Mouse (Mus musculus): ENCODE measurements around the gene Hck. TPM values are rescaled to one million over a fixed set of nuclear protein-coding genes. Genes with fewer than 3 reads are reported as not detected.

Gene Hck
- total RNA-seq, 2 experiments from 2014 or later = 2.3 to 3.3 TPM

DNA sequence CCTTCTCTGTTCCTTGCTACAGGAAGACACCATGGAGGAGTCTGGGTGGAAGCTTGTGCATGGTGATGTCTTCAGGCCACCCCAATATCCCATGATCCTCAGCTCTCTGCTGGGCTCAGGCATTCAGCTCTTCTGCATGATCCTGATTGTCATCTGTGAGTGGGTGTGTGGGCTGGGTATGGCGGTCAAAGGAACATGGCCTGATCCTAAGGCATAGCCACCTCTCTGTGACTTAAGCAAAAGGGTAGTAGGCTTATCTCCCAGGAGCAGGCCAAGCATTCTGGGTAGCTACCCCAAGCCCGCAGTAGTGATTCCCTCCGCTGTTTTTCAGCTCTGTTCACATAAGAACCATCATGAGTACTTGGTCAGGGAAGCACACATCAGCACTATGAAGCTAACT is 86.0 kb downstream of the Hck start:
- no peak for DNase-seq (ENCODE audit: low spot score in 2 of 2)

DNA sequence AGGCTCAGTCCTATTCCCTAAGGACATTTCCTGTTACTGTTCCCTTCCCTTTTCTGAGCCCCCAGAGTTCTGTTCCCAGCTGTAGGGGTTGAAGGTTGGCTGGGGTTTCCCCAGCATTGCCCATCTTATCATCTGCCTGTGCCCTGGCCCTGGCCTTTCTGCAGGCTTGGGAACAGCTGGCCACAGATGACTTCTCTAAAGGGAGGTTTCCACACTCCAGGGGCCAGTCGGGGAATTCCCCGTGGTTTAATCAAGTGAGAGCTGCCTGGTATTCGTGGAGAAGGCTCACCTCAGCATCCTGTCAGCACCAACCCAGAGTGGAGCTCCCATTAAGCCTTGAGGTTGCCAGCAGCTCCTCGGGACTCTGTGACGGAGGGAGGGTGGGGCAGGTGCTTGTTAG is 90.2 kb downstream of the Hck start:
- no peak for DNase-seq (ENCODE audit: low spot score in 2 of 2)

DNA sequence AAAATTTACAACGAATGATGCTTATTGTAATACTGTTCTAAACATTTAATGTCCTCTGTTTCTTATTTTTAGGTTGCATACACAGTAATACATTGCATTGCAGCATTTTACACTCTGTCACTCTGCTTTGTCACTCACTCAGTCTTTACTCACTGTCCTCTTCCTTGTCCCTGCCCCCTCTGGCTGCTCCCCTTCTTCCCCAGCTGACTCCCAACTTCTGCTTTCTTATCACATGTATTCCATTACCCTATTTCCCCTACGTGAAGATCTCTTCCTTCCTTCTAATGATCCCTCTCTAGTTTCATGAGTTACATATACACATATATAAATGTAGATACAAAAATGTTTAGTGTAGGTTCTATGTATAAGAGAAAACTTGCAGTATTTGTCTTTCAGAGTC is 90.8 kb downstream of the Hck start:
- DNase-seq (ENCODE audit: low spot score in 2 of 2) = no peak

Other genes with a start within 250 kb of the Hck start
- not detected for gene Mylk2, start 197.1 kb upstream of the Hck start, total RNA-seq (2021)
- gene Foxs1, start 175.3 kb upstream of the Hck start, total RNA-seq (2021) = under 1 TPM; 0.46 to 0.68 TPM
- 10 to 100 TPM; 16.2 to 18.2 TPM for gene Dusp15, start 156.8 kb upstream of the Hck start, total RNA-seq (2021)
- 1 to 10 TPM; 2.0 to 2.6 TPM for gene Ttll9, start 146.0 kb upstream of the Hck start, total RNA-seq (2021)
- 10 to 100 TPM; 50.6 to 63.4 TPM for gene Pdrg1, start 93.0 kb upstream of the Hck start, total RNA-seq (2021)
- gene Xkr7, start 76.6 kb upstream of the Hck start, total RNA-seq (2021) = 1 to 10 TPM; 5.6 to 6.9 TPM
- 1 to 10 TPM; 4.5 to 4.6 TPM for gene Ccm2l, start 42.5 kb upstream of the Hck start, total RNA-seq (2021)
- gene Tm9sf4, start 52.8 kb downstream of the Hck start, total RNA-seq (2021) = 100 to 1,000 TPM; 101 to 106 TPM
- 10 to 100 TPM; 24.3 to 24.8 TPM for gene Tspyl3, start 117.0 kb downstream of the Hck start, total RNA-seq (2021)
- gene Plagl2, start 133.0 kb downstream of the Hck start, total RNA-seq (2021) = 1 to 10 TPM; 5.9 to 6.5 TPM
- 10 to 100 TPM; 13.8 to 15.8 TPM for gene Pofut1, start 133.1 kb downstream of the Hck start, total RNA-seq (2021)
- gene Kif3b, start 182.9 kb downstream of the Hck start, total RNA-seq (2021) = 10 to 100 TPM; 53.5 to 56.9 TPM
- 10 to 100 TPM; 34.6 to 36.5 TPM for gene Asxl1, start 237.4 kb downstream of the Hck start, total RNA-seq (2021)